ENCODE assay signal across 9 mouse cellular contexts in the genomic region with DNA sequence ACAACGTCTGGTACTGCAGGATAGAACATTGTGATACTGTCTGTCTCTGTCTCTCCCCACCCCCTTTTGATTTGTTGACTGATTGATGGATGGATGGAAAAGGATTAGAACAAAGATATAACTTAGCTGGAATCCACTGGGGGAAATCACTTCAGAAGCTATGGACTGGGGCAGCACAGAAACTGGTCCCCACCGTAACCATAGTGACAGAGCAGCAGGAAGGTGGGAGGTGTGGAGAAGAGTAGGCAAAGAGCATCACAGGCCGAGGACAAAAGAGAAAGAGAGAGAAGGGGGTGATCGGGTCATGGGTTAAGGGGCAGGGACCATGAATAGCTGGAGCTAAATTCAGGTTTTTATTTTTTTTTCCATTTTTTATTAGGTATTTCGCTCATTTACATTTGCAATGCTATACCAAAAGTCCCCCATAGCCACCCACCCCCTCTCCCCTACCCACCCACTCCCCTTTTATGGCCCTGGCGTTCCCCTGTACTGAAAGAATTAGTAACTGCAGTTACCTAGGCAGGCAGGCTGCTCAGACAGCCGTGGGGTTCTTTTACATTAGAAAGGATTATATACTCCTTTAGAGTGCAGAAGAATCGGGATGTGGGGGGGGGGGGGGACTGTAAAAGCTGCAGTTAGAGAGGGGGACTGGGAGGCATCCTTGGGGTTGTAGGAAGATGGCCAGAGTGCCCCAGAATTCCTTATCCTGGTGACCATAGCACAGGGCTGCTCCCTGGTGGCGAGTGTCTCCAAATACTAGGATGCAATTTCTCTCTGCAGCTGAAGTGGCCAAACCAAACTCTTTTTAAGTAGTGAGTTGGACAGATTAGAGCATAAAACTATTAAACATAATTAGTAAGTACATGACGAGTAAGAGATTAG.
DNase-seq lines count a peak whose midpoint lies in the region; ATAC-seq lines count a peak whose summit lies in the region.
"Had no signal": no experiment of that assay in that cellular context is flagged by ENCODE, and none has a peak within 500 bp of the region (broad histone marks: within the 10 kb centered on the region; RNA-seq: fewer than 3 reads in every experiment).

No protein-coding gene starts in this region.

- H3K9me3 ChIP-seq in neural tube, embryonic 11.5 days (ENCODE audit: control insufficient read depth, low read length), result no peaks in the 10 kb centered on the region
- H3K9me3 ChIP-seq in forebrain, embryonic 12.5 days, result no peaks in the 10 kb centered on the region
- H3K9me3 ChIP-seq in midbrain, embryonic 16.5 days (replicated peaks; ENCODE audit: control insufficient read depth, low read length, poor library complexity, severe bottlenecking), result no peaks in the 10 kb centered on the region
- H3K9me3 ChIP-seq: embryonic facial prominence, embryonic 15.5 days had no signal

- H3K4me3 ChIP-seq in neural tube, embryonic 11.5 days (ENCODE audit: low read depth, low read length), result no peak overlapping the region
- H3K4me3 ChIP-seq in forebrain, embryonic 12.5 days (replicated peaks), result no peak overlapping the region
- H3K4me3 ChIP-seq in midbrain, embryonic 16.5 days (ENCODE audit: low read depth, low read length), result no peak overlapping the region
- H3K4me3 ChIP-seq: embryonic facial prominence, embryonic 15.5 days had no signal

- WGBS in neural tube, embryonic 11.5 days, result 22% methylated on average over 10 of the region's 10 CpGs
- 19% methylated on average over 10 of the region's 10 CpGs for WGBS in forebrain, embryonic 12.5 days
- 9% methylated on average over 10 of the region's 10 CpGs for WGBS in midbrain, embryonic 16.5 days

- no peak for DNase-seq in frontal cortex, postnatal 25 days (ENCODE audit: low spot score in 2 of 2)
- peak; percentile 23 for DNase-seq in neural tube, embryonic 11.5 days (ENCODE audit: low spot score)
- DNase-seq in neural tube, embryonic 10.5 days (ENCODE audit: extremely low spot score, low spot score), result no peak
- DNase-seq in lung, postnatal 4 days, result no peak

- H3K36me3 ChIP-seq in neural tube, embryonic 11.5 days (ENCODE audit: control insufficient read depth, insufficient read depth, low read length), result no peaks in the 10 kb centered on the region
- H3K36me3 ChIP-seq in forebrain, embryonic 12.5 days (replicated peaks), result no peaks in the 10 kb centered on the region
- no peaks in the 10 kb centered on the region for H3K36me3 ChIP-seq in midbrain, embryonic 16.5 days (ENCODE audit: control insufficient read depth, insufficient read depth, low read length)
- H3K36me3 ChIP-seq: embryonic facial prominence, embryonic 15.5 days had no signal

- H3K27ac ChIP-seq in neural tube, embryonic 11.5 days (ENCODE audit: low read depth, low read length), result no peak overlapping the region
- no peak overlapping the region for H3K27ac ChIP-seq in forebrain, embryonic 12.5 days
- H3K27ac ChIP-seq in midbrain, embryonic 16.5 days (ENCODE audit: low read length), result no peak overlapping the region
- H3K27ac ChIP-seq: embryonic facial prominence, embryonic 15.5 days had no signal

- H3K4me2 ChIP-seq in neural tube, embryonic 11.5 days (ENCODE audit: low read depth), result no peak overlapping the region
- no peak overlapping the region for H3K4me2 ChIP-seq in forebrain, embryonic 12.5 days
- no peak overlapping the region for H3K4me2 ChIP-seq in midbrain, embryonic 16.5 days (ENCODE audit: low read length)
- H3K4me2 ChIP-seq: embryonic facial prominence, embryonic 15.5 days had no signal

- no peaks in the 10 kb centered on the region for H3K4me1 ChIP-seq in neural tube, embryonic 11.5 days (ENCODE audit: control insufficient read depth, insufficient read depth, low read length)
- peaks cover 8% of the 10 kb centered on the region for H3K4me1 ChIP-seq in forebrain, embryonic 12.5 days
- peaks cover 5% of the 10 kb centered on the region; the same call in 1 of the 2 replicates for H3K4me1 ChIP-seq in midbrain, embryonic 16.5 days (ENCODE audit: control insufficient read depth, insufficient read depth, low read length)
- H3K4me1 ChIP-seq: embryonic facial prominence, embryonic 15.5 days had no signal

- ATAC-seq in frontal cortex, adult (ENCODE audit: low TSS enrichment), result peak; percentile 83
- peak; percentile 35; the same call in 1 of the 2 replicates for ATAC-seq in neural tube, embryonic 11.5 days (ENCODE audit: insufficient read depth, low FRiP score, low TSS enrichment)
- ATAC-seq in forebrain, embryonic 12.5 days (ENCODE audit: low FRiP score), result peak; percentile 63; the same call in 1 of the 2 replicates
- peak; percentile 89 for ATAC-seq in midbrain, embryonic 16.5 days
- ATAC-seq in megakaryocyte-erythroid progenitor cell, adult 5-6 weeks (replicated peaks; ENCODE audit: low FRiP score, low TSS enrichment, poor library complexity, severe bottlenecking), result no peak

- H3K27me3 ChIP-seq in neural tube, embryonic 11.5 days (ENCODE audit: control insufficient read depth, insufficient read depth, low read length), result no peaks in the 10 kb centered on the region
- no peaks in the 10 kb centered on the region; the same call in 1 of the 2 replicates for H3K27me3 ChIP-seq in forebrain, embryonic 12.5 days
- no peaks in the 10 kb centered on the region for H3K27me3 ChIP-seq in midbrain, embryonic 16.5 days (ENCODE audit: control insufficient read depth, insufficient read depth, low read depth, low read length)
- H3K27me3 ChIP-seq: embryonic facial prominence, embryonic 15.5 days had no signal

- no peak overlapping the region for H3K9ac ChIP-seq in neural tube, embryonic 11.5 days (ENCODE audit: low read length)
- no peak overlapping the region for H3K9ac ChIP-seq in forebrain, embryonic 12.5 days
- no peak overlapping the region for H3K9ac ChIP-seq in midbrain, embryonic 16.5 days (ENCODE audit: low read depth, low read length)
- H3K9ac ChIP-seq: embryonic facial prominence, embryonic 15.5 days had no signal
